Mouse (Mus musculus): ENCODE data around the gene Gm5726.
"Not testable (repeated sequence)": the region's sequence is repeated elsewhere in the genome, so short reads cannot be mapped to it uniquely, and the experiment has no call there.

The Gm5726 gene

GRCm38 (mm10) chr7:20545657-20546056, at the start of gene Gm5726:
TSS of gene Gm5726 (minus strand) at chr7:20545757.
- not testable (repeated sequence) for DNase-seq (ENCODE audit: extremely low spot score)

- DNase-seq (ENCODE audit: extremely low spot score) = not testable (repeated sequence)
These were observed 30.6 kb upstream of the Gm5726 start, which contains the start of gene Gm4141 for GRCm38 (mm10) chr7:20576141-20576540. TSS of gene Gm4141 (minus strand) at chr7:20576241.

GRCm38 (mm10) chr7:20533537-20533936, 12.0 kb downstream of the Gm5726 start, which contains the start of gene Vmn1r104:
TSS of gene Vmn1r104 (plus strand) at chr7:20533837.
- not testable (repeated sequence) for DNase-seq (ENCODE audit: extremely low spot score)

GRCm38 (mm10) chr7:20510434-20510833, 35.1 kb downstream of the Gm5726 start, which contains the start of gene Vmn1r103:
TSS of gene Vmn1r103 (minus strand) at chr7:20510534.
- DNase-seq (ENCODE audit: extremely low spot score) = not testable (repeated sequence)
